ENCODE assay signal across 31 mouse cellular contexts in the genomic region with DNA sequence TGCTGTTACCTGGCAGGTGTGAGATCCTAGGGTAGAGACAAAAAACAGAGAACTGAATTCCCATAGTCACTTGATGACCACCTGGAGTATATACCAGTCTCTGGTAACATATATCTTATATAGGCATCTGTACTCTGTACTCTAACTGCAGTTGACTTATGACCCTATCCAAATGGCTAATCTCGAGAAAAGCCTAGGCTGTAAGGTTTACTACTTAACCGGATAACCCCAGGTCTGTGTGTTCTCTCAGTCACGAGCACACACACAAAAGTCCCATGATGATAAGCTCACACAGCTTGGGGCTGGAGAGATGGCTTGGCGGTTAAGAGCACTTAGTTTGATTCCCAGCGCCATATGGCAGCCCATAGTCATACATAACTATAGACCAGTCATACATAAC.
"Had no signal": no experiment of that assay in that cellular context is flagged by ENCODE, and none has a peak within 500 bp of the region (broad histone marks: within the 10 kb centered on the region; RNA-seq: fewer than 3 reads in every experiment).

No protein-coding gene starts in this region.

- H3K4me3 ChIP-seq: limb, embryonic 10.5 days; limb, embryonic 12.5 days; limb, embryonic 13.5 days; limb, embryonic 15.5 days; liver, embryonic 12.5 days; liver, embryonic 13.5 days; liver, embryonic 15.5 days; lung, embryonic 15.5 days; megakaryocyte, embryonic 14.5 days; midbrain, embryonic 10.5 days; midbrain, embryonic 12.5 days; midbrain, embryonic 13.5 days; midbrain, embryonic 15.5 days; myocyte had no signal

- H3K4me2 ChIP-seq: limb, embryonic 12.5 days; limb, embryonic 13.5 days; limb, embryonic 15.5 days; liver, embryonic 11.5 days; liver, embryonic 12.5 days; liver, embryonic 13.5 days; liver, embryonic 15.5 days; lung, embryonic 14.5 days; lung, embryonic 15.5 days; midbrain, embryonic 11.5 days; midbrain, embryonic 12.5 days; midbrain, embryonic 13.5 days; midbrain, embryonic 15.5 days had no signal

- H3K9ac ChIP-seq: limb, embryonic 12.5 days; limb, embryonic 13.5 days; limb, embryonic 15.5 days; liver, embryonic 12.5 days; liver, embryonic 13.5 days; liver, embryonic 14.5 days; liver, embryonic 15.5 days; liver, postnatal 0 days; lung, embryonic 14.5 days; lung, embryonic 15.5 days; midbrain, embryonic 12.5 days; midbrain, embryonic 13.5 days; midbrain, embryonic 15.5 days had no signal

- H3K36me3 ChIP-seq: limb, embryonic 10.5 days; limb, embryonic 12.5 days; limb, embryonic 13.5 days; limb, embryonic 15.5 days; liver, embryonic 12.5 days; liver, embryonic 13.5 days; liver, embryonic 15.5 days; lung, embryonic 15.5 days; midbrain, embryonic 10.5 days; midbrain, embryonic 12.5 days; midbrain, embryonic 13.5 days; midbrain, embryonic 15.5 days had no signal

- DNase-seq: left cerebral cortex, postnatal 4 days; liver; liver, embryonic 13.5 days; liver, postnatal 0 days; lung, adult 18-20 months; lung, adult 2 months; lung, embryonic 14.5 days; lung, postnatal 10 days; lung, postnatal 14 days; lung, postnatal 36 days; lung, postnatal 4 days; midbrain, embryonic 14.5 days had no signal

- H3K4me1 ChIP-seq: limb, embryonic 10.5 days; limb, embryonic 12.5 days; limb, embryonic 13.5 days; limb, embryonic 15.5 days; liver, embryonic 12.5 days; liver, embryonic 13.5 days; liver, embryonic 15.5 days; lung, embryonic 15.5 days; midbrain, embryonic 10.5 days; midbrain, embryonic 12.5 days; midbrain, embryonic 13.5 days; midbrain, embryonic 15.5 days had no signal

- ATAC-seq: liver, embryonic 12.5 days; liver, postnatal 0 days; lung, postnatal 0 days; midbrain, embryonic 13.5 days; midbrain, embryonic 15.5 days; midbrain, embryonic 16.5 days had no signal

- H3K9me3 ChIP-seq: limb, embryonic 10.5 days; limb, embryonic 12.5 days; limb, embryonic 13.5 days; limb, embryonic 15.5 days; liver, embryonic 12.5 days; liver, embryonic 13.5 days; liver, embryonic 15.5 days; lung, embryonic 15.5 days; midbrain, embryonic 10.5 days; midbrain, embryonic 12.5 days; midbrain, embryonic 13.5 days; midbrain, embryonic 15.5 days had no signal

- H3K27ac ChIP-seq: limb, embryonic 10.5 days; limb, embryonic 12.5 days; limb, embryonic 13.5 days; limb, embryonic 15.5 days; liver, embryonic 12.5 days; liver, embryonic 13.5 days; liver, embryonic 14.5 days; liver, embryonic 15.5 days; lung, embryonic 15.5 days; macrophage; midbrain, embryonic 10.5 days; midbrain, embryonic 12.5 days; midbrain, embryonic 13.5 days; midbrain, embryonic 15.5 days had no signal

- H3K27me3 ChIP-seq: limb, embryonic 12.5 days; limb, embryonic 13.5 days; limb, embryonic 15.5 days; liver, embryonic 12.5 days; liver, embryonic 13.5 days; liver, embryonic 15.5 days; lung, embryonic 15.5 days; megakaryocyte, embryonic 14.5 days; midbrain, embryonic 12.5 days; midbrain, embryonic 13.5 days; midbrain, embryonic 15.5 days had no signal
